Comparison of ENCODE assay signal across 23 mouse cellular contexts in genomic region chr14:78641314-78641713, GRCm38 (mm10).
DNase-seq lines count a peak whose midpoint lies in the region; ATAC-seq and TF ChIP-seq lines count a peak whose summit lies in the region.
"Had no signal": no experiment of that assay in that cellular context is flagged by ENCODE, and none has a peak within 500 bp of the region (broad histone marks: within the 10 kb centered on the region; RNA-seq: fewer than 3 reads in every experiment).

No protein-coding gene starts in this region.

- no peaks in the 10 kb centered on the region for H3K36me3 ChIP-seq in lung, embryonic 16.5 days (ENCODE audit: control insufficient read depth, insufficient read depth, low read length)
- H3K36me3 ChIP-seq: embryonic facial prominence, embryonic 12.5 days; embryonic facial prominence, embryonic 15.5 days; forebrain, embryonic 15.5 days; heart, embryonic 10.5 days; heart, embryonic 13.5 days; hindbrain, embryonic 12.5 days; hindbrain, embryonic 15.5 days had no signal

- H3K27ac ChIP-seq in lung, embryonic 16.5 days (ENCODE audit: low read length) = no peak overlapping the region
- H3K27ac ChIP-seq: embryonic facial prominence, embryonic 12.5 days; embryonic facial prominence, embryonic 15.5 days; forebrain, embryonic 15.5 days; heart, adult 2 months; heart, embryonic 10.5 days; heart, embryonic 13.5 days; hindbrain, embryonic 12.5 days; hindbrain, embryonic 15.5 days had no signal

- TF ChIP-seq CTCF in lung, adult 2 months (IDR thresholded peaks at IDR 0.05; ENCODE audit: insufficient read depth, low read length) = no peak

- H3K4me1 ChIP-seq in lung, embryonic 16.5 days (replicated peaks; ENCODE audit: control insufficient read depth, insufficient read depth, low read length) = peaks cover 9% of the 10 kb centered on the region; the same call in 1 of the 2 replicates
- H3K4me1 ChIP-seq in lung, adult 2 months (ENCODE audit: control insufficient read depth, insufficient read depth, low read length) = peaks cover 3% of the 10 kb centered on the region; the same call in 1 of the 2 replicates
- H3K4me1 ChIP-seq: embryonic facial prominence, embryonic 12.5 days; embryonic facial prominence, embryonic 15.5 days; forebrain, embryonic 15.5 days; hindbrain, embryonic 15.5 days had no signal

- H3K9ac ChIP-seq in lung, embryonic 16.5 days (ENCODE audit: low read length) = no peak overlapping the region
- H3K9ac ChIP-seq: embryonic facial prominence, embryonic 12.5 days; embryonic facial prominence, embryonic 15.5 days; forebrain, embryonic 15.5 days; heart, embryonic 13.5 days; hindbrain, embryonic 12.5 days; hindbrain, embryonic 15.5 days had no signal

- no peak overlapping the region for H3K4me2 ChIP-seq in lung, embryonic 16.5 days (ENCODE audit: low read depth, low read length)
- H3K4me2 ChIP-seq: embryonic facial prominence, embryonic 12.5 days; embryonic facial prominence, embryonic 15.5 days; forebrain, embryonic 15.5 days; heart, embryonic 13.5 days; hindbrain, embryonic 12.5 days; hindbrain, embryonic 15.5 days had no signal

- no peak for TF ChIP-seq POLR2A in lung, adult 2 months (IDR thresholded peaks at IDR 0.05; ENCODE audit: borderline replicate concordance, extremely low read depth, low read depth, low read length)

- intact Hi-C loops in heart, postnatal 14 days (cut with DNase I) = no loop called here

- 51% methylated on average over 7 of the region's 7 CpGs for WGBS in lung, embryonic 16.5 days
- WGBS in lung, adult 2 months = 70% methylated on average over 7 of the region's 7 CpGs

- no peak overlapping the region for H3K4me3 ChIP-seq in lung, embryonic 16.5 days (ENCODE audit: low read length)
- no peak overlapping the region for H3K4me3 ChIP-seq in lung, adult 2 months (replicated peaks; ENCODE audit: extremely low read depth, low read depth, low read length)
- H3K4me3 ChIP-seq: embryonic facial prominence, embryonic 12.5 days; embryonic facial prominence, embryonic 15.5 days; forebrain, embryonic 15.5 days; heart, adult 2 months; heart, embryonic 10.5 days; heart, embryonic 13.5 days; hindbrain, embryonic 12.5 days; hindbrain, embryonic 15.5 days had no signal

- H3K27me3 ChIP-seq in lung, embryonic 16.5 days (ENCODE audit: control insufficient read depth, insufficient read depth, low read depth, low read length) = no peaks in the 10 kb centered on the region
- H3K27me3 ChIP-seq: embryonic facial prominence, embryonic 12.5 days; embryonic facial prominence, embryonic 15.5 days; forebrain, embryonic 15.5 days; heart, embryonic 13.5 days; hindbrain, embryonic 12.5 days; hindbrain, embryonic 15.5 days had no signal

- peak; percentile 73 for DNase-seq in heart, adult 11 months
- DNase-seq in heart, postnatal 14 days = no peak
- DNase-seq in lung, postnatal 10 days = no peak
- peak; percentile 24 for DNase-seq in lung, postnatal 36 days
- DNase-seq in lung, adult 2 months = no peak
- DNase-seq: adrenal gland, adult 2 months; adrenal gland, postnatal 14 days; cerebellum, adult 11 months; cerebellum, adult 2 months; cerebellum, adult 9-11 months; cerebellum, postnatal 25 days; gastrocnemius, postnatal 25 days; heart, adult 2 months had no signal

- ATAC-seq in lung, embryonic 16.5 days (ENCODE audit: low read depth) = peak; percentile 53; the same call in 1 of the 2 replicates
- ATAC-seq: CD4-positive, CD25-positive, alpha-beta regulatory T cell, adult 4 months; forebrain, embryonic 15.5 days; inflammation-experienced regulatory T-cells, adult 6 months had no signal

- no peaks in the 10 kb centered on the region for H3K9me3 ChIP-seq in lung, embryonic 16.5 days (ENCODE audit: control insufficient read depth, low read length)
- H3K9me3 ChIP-seq: embryonic facial prominence, embryonic 12.5 days; embryonic facial prominence, embryonic 15.5 days; forebrain, embryonic 15.5 days; heart, embryonic 10.5 days; heart, embryonic 13.5 days; hindbrain, embryonic 12.5 days; hindbrain, embryonic 15.5 days had no signal

Comparison
In these comparisons a context has a peak if more than half of its experiments do, and no peak if none do; other contexts are left out.
1. DNase-seq: peak in heart, adult 11 months (single experiment) and lung, postnatal 36 days (single experiment); none in heart, postnatal 14 days (0 of 2), lung, postnatal 10 days (single experiment) and lung, adult 2 months (single experiment).